Mouse (Mus musculus) cerebellum, adult 8-10 months (tissue): ENCODE measurements at regions not wholly inside any gene's neighbourhood (a gene's known extent, or its start where the extent isn't known, plus 50 kb on each side); places are given as distances from the start of the nearest gene placed in this dataset.

Experiments used
- DNase-seq: peaks from one replicate; pipeline ENCODE4 v3.0.0; 2022

DNA sequence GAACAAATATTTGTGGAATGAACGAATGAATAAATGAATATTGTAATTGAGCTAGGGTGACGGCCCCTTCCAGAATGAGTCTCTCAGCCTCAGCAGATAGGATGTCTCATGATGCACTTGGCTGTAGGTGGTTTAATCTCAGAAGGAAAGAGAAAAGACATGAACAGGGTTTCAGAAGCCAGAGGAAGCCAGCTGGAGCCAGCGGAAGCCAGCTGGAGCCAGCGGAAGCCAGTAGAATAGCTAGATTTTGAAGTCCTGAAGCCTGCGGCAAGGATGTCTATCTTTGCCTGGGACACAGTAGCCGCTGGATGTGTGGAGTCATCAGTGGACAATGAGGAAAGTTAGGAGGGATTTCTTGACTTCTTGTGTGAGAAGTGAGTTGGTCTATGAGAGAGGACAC is 188.3 kb upstream of the Ppp2r3a start:
- DNase-seq, result no peak

GRCm38 (mm10) chr9:101438564-101439180 is 187.1 kb upstream of the Ppp2r3a start:
- no peak for DNase-seq

DNA sequence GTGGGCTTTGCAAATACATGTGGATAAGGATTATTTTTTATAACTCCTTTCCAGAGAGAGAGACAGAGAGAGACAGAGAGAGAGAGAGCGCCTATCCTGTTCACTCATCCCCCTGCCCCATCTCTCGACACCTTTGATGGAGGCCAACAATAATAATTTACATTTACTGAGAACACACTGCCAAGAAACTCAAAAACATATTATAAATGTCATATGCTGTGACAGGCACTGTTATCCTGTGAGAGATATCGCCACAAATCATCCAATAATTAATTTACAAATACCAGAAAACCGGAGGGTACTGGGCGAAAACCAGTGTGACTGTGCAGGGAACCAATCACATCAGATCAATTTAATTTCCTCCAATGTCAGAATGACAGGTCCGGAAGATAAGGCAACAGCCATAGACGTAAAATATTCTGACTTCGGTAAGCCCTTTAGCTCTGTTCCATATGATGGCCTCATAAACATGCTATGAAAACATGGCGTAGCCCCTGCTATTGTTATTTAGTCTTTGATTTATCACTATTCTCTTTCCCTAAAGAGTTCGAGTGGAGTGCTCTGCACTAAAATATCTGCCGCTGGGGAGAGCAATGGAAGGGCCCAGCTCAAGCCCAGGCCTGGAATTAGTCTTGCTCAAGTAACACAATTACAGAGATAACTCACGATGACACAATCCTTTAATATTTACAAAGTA is 173.5 kb upstream of the Ppp2r3a start:
- no peak for DNase-seq

DNA sequence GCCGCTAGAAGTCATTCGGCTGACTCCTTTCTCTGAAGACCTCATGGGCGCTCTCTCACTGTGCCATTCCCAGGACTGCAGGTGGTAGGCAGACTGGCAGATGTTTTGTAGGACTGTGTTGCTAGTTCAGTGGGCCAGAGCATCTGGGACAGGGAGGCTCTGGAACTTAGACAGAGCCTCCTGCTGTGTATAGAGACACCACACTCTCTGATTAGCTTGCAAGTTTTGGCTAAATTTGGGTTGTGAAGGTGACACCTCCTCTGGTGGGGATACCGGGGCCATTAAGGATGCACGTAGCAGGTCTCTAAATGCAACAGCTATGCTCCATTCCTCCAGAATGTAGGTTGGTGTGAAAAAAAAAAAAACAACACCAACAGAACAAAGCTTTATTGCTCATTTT is 171.4 kb upstream of the Ppp2r3a start:
- DNase-seq, result no peak

DNA sequence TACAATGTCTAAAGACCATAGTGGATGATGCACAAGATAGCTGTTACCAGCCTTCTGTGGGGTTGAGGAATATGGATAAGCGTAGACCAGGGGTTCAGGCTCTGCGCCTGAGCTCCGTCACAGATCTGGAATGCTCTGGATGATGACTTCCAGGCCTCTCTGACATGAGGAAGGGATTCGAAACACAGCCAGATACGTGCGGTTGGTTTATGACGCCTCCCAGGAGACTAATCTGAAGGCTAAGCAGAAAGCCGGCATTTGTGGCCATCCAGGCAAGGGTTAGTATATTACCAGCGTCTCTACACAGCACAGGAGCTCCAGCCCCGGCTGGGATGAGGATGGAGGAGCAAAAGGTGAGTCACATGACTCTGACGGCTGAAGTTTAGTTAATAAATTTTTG is 170.4 kb upstream of the Ppp2r3a start:
- DNase-seq, result no peak

DNA sequence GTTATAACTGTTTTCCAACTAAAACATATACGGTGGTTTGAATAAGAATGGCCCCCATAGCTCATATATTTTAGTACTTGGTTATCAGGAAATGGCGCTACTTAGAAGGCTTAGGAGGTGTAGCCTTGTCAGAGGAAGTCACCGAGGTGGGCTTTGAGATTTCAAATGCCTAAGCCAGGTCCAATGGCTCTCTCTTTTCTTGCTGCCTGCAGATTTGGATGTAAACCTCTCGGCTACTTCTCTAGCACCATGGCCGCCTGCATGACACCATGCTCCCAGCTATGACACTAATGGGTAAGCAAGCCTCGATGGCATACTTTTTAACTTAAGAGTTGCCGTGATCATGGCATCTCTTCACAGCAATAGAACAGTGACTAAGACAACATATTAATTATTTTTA is 169.5 kb upstream of the Ppp2r3a start:
- DNase-seq, result no peak

- DNase-seq, result no peak
Measured at GRCm38 (mm10) chr9:101420181-101420580, 168.6 kb upstream of the Ppp2r3a start.

- no peak for DNase-seq
Measured at GRCm38 (mm10) chr9:101417660-101418059, 166.1 kb upstream of the Ppp2r3a start.

- no peak for DNase-seq
Measured at GRCm38 (mm10) chr9:101416321-101416720, 164.7 kb upstream of the Ppp2r3a start.

DNA sequence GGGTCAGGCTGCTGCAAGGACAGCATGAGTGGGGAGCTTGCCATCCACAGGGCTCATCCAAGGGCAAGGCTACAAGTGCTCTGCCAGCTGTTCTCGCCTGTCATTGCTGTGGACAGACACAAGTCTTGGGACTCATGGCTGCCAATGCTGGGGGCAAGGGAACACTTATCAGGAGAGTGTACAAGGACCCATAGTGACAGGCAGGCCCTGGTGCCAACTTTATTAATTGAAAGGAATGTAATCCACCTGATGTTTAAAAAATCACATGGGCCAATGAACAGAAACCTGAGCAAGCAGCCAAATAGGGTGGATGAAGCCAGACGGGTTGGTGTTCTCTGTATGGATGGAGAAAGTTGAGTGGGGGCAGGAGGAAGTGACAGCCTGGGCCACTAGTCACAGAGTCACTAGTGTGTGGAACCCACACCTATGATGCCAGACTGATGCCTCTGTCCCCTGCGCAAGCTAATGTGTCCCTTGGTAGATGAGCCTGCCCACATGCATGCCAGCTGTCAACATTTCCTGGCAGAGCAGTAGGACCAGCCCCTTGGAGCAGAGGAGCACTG is 161.6 kb upstream of the Ppp2r3a start:
- DNase-seq, result no peak

- no peak for DNase-seq
Measured at GRCm38 (mm10) chr9:101411951-101412350, 160.4 kb upstream of the Ppp2r3a start.

DNA sequence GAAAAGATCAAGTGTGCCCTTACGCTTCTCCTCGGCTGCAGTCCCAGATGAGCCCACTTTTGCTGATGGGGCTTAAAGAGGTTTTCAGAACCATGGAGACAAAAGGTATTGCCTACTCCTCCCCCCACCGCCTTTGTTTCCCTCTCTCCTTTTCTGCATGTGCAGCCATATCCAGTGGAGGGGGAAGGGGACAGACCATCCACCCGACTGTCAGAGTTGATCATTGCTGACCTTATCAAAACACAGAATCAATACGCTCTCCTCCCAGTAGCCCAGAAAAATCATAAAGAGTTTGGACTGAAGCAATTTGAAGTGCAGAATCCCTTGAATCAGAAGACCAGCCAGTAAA is 159.9 kb upstream of the Ppp2r3a start:
- DNase-seq, result no peak

DNA sequence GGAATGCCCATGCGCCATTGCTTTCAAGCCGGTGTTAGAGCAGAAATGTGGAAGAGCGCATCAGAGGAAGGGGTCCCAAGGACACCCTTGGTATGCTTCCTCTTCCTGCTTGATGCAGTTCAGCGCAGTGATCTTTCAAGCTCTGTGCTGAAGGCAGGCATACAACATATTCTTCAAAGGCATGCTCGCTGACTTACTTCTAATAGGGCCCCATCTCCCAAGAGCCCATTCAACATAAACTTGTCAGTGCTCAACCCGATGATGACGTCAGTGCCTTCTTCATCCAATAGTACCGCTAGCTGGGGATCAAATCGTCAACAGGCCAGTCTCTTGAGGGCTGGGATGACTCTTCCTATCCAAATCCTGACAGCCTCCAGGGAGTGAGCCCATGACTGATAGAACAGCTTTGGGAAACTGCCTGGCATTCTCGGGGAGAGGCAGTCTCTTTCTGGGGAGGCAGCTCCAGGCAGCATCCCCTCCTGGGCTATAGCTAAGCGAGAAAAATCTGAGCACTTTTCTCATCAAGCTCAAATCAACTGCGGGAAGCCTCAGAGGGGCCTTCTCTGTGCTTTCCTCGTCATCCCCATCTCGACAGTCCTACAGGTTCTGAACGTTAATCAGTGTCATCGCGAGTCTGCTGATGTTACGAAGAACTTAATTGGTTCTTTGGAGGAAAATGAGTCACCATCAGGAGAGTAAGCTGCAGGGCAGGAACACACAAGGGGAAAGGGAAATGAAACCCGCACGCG is 159.4 kb upstream of the Ppp2r3a start:
- DNase-seq, result no peak

DNA sequence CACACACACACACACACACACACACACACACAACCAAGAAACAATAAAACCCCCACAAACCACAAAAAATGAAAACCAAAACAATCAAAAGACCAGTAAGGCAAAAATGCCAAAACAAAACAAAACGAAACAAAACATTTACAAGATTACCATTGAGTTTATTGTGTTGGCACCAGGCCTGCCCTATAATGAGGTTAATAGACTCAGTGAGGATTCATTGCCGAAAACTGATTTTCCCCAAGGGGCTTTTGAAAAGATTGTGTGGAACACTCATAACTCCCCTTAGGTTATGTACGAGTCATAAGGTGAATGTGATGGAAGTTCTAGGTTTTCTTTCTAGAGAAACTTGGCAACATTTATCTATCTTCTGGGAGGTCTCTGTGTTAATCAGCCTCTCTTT is 158.8 kb upstream of the Ppp2r3a start:
- no peak for DNase-seq

- DNase-seq, result no peak
Measured at GRCm38 (mm10) chr9:101408116-101408515, 156.5 kb upstream of the Ppp2r3a start.

DNA sequence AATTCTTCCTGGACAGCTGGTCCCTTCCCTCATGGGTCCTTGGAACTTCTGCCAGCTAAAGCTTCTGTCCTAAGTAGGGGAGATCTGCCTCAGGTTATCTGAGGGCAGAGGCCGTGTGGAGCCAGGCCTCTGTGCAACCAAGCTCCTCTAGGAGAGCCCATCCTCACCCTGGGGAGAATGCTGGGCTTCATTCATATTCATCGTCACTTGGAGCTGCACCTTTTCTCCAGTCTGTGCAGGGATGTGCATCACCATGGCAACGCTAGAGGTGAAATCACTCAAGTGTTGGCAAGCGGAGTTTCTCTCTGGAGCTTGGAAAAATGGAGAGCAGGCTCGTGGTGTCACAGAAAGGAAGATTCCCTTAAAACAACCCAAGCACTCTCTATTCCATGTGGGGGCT is 155.5 kb upstream of the Ppp2r3a start:
- peak; percentile 4 for DNase-seq

- DNase-seq, result peak; percentile 31
Measured at GRCm38 (mm10) chr9:101404441-101405081, 153.0 kb upstream of the Ppp2r3a start.

DNA sequence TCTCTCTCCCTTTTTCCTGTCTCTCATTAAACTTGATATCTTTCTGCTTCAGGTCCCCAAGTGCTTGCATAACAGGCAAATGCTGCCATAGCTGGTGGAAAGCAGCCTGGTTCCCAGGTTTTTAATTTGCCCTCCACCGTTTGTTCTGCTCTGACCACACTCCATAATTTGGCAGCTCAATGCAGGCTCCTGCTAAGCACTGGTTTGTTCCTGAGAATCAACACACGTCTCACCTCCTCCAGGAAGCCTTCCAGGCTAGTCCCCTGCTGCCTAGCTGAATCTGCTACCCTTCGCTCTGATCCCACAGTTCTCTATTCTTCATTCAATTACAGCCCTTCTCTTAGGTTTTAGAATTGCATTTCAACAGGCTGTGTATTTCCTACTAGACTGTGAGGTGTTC is 152.4 kb upstream of the Ppp2r3a start:
- DNase-seq, result no peak

DNA sequence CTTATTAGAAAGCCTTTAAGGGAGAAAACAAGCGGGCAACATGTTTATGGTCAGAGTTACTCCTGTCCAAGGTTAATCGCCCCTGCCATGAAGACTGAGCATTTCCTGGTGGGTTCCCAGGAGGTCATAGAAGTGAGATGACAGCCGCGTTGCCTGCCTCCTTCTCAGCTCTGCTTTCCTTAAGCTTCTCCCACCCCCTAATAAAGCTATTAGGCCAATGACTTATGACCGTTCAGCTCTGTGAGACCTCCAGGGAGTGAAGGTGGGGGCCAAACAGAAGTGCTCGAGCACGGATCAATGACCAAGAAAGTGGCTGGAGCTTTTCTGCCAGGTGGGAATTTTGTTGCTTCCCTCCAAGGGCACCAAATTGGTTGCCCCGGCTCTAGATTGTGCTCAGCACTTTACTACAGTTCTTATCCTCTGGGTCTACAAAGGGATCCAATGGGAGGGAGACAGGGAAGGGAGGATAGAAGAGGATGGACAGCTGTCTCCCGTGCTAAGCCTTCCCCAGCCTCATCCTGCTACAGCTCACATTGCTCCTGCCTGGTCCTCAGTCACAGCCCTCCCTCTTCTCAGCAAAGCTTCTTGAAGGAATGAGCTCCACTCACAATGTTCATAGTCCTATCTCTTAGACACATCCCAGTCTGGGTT is 151.1 kb upstream of the Ppp2r3a start:
- no peak for DNase-seq

GRCm38 (mm10) chr9:101401416-101401815 is 149.8 kb upstream of the Ppp2r3a start:
- no peak for DNase-seq

DNA sequence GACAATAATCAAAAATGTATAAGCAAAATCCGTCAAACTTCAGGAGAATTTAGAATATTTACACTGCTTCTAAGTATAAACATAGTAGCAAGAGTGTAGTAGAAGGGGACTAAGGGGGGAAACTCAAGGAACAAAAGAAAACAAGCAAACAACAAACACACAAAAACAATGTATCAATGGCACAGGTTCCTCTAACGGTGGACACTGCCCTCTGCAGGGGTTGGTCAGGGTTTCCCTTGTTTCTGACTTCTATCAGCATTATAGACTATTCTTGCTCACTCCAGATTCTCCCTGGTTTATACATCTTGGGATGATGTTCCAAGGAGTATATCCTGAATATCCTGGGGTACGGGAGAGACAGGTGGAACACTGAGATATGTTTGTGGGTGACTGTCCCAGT is 147.3 kb upstream of the Ppp2r3a start:
- DNase-seq, result no peak

- no peak for DNase-seq
Measured at GRCm38 (mm10) chr9:101369380-101369779, 117.8 kb upstream of the Ppp2r3a start.

DNA sequence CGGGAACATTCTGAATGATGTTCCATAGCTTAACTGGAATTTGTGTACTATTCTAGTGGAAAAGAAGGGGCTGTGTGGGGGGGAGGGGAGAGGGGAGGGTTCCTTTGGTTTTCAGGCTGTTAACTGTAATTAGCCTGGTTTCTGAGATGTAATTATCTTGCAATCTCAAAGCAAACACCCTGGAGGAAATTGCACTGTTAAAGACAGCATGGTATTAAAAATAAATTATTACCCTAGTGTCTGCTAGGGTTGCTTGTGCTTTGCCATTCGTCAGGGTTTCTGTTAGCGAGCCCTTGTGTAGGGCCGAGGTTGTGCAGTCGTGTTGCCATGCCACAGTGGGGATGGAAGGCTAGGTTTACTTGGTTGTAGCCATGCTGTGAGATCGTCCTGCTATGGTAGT is 105.0 kb upstream of the Ppp2r3a start:
- DNase-seq, result no peak
